Comparison of ENCODE assay signal across 14 mouse cellular contexts in genomic region chr9:118674277-118674676, GRCm38 (mm10).
DNase-seq lines count a peak whose midpoint lies in the region; ATAC-seq and TF ChIP-seq lines count a peak whose summit lies in the region.
"Had no signal": no experiment of that assay in that cellular context is flagged by ENCODE, and none has a peak within 500 bp of the region (broad histone marks: within the 10 kb centered on the region; RNA-seq: fewer than 3 reads in every experiment).

No protein-coding gene starts in this region.

- no peaks in the 10 kb centered on the region for H3K9me3 ChIP-seq in liver, postnatal 0 days (ENCODE audit: low read length)
- H3K9me3 ChIP-seq: forebrain, embryonic 10.5 days; hindbrain, embryonic 12.5 days; limb, embryonic 15.5 days had no signal

- no peaks in the 10 kb centered on the region for H3K36me3 ChIP-seq in liver, postnatal 0 days (replicated peaks; ENCODE audit: insufficient read depth, low read length)

- H3K27ac ChIP-seq in layer of hippocampus, adult 2 months: no peak overlapping the region
- 0 out of 2 replicates have a peak overlapping the region, but pooled peaks have one; percentile 34 for H3K27ac ChIP-seq in brown adipose tissue, adult 24 weeks (replicated peaks; ENCODE audit: low read depth, low read length)
- H3K27ac ChIP-seq in liver, postnatal 0 days (ENCODE audit: low read depth): peak overlapping the region; percentile 34
- H3K27ac ChIP-seq: forebrain, embryonic 10.5 days; hindbrain, embryonic 12.5 days; limb, embryonic 15.5 days had no signal

- no peaks in the 10 kb centered on the region for H3K4me1 ChIP-seq in brown adipose tissue, adult 24 weeks (ENCODE audit: control insufficient read depth, insufficient read depth, insufficient read length, low read length)
- H3K4me1 ChIP-seq in liver, postnatal 0 days (ENCODE audit: insufficient read depth): peaks cover 8% of the 10 kb centered on the region; the same call in 1 of the 2 replicates

- no peak overlapping the region for H3K9ac ChIP-seq in liver, postnatal 0 days (replicated peaks)
- H3K9ac ChIP-seq: hindbrain, embryonic 12.5 days; limb, embryonic 15.5 days had no signal

- peak; percentile 57 for ATAC-seq in liver, postnatal 0 days
- ATAC-seq in cerebellum, adult (ENCODE audit: insufficient number of reproducible peaks, low FRiP score, low TSS enrichment): no peak

- DNase-seq in layer of hippocampus, adult 9-11 months: peak; percentile 63
- no peak for DNase-seq in layer of hippocampus, adult 2 months (ENCODE audit: low spot score in 2 of 2)
- peak; percentile 30 for DNase-seq in heart, postnatal 25 days (ENCODE audit: low spot score)
- DNase-seq in liver, postnatal 0 days: peak; percentile 26
- no peak for DNase-seq in adrenal gland, postnatal 10 days
- DNase-seq in urinary bladder, postnatal 14 days (ENCODE audit: low spot score): no peak
- DNase-seq: adrenal gland, postnatal 14 days; retina, postnatal 1 day had no signal

- intact Hi-C loops in heart, postnatal 25 days (cut with DNase I): no loop called here

- no peak overlapping the region for H3K4me2 ChIP-seq in liver, postnatal 0 days (ENCODE audit: low read depth, low read length)
- H3K4me2 ChIP-seq: hindbrain, embryonic 12.5 days; limb, embryonic 15.5 days had no signal

- H3K27me3 ChIP-seq in liver, postnatal 0 days (ENCODE audit: insufficient read depth, low read length): no peaks in the 10 kb centered on the region
- H3K27me3 ChIP-seq: hindbrain, embryonic 12.5 days; limb, embryonic 15.5 days had no signal

- TF ChIP-seq CTCF in layer of hippocampus, adult 2 months (conservative IDR thresholded peaks at IDR 0.05): no peak
- TF ChIP-seq CTCF in liver, postnatal 0 days (IDR thresholded peaks at IDR 0.05; ENCODE audit: low read depth): no peak

- H3K4me3 ChIP-seq in layer of hippocampus, adult 2 months: no peak overlapping the region
- H3K4me3 ChIP-seq in brown adipose tissue, adult 24 weeks (ENCODE audit: insufficient read depth, low read depth, low read length): no peak overlapping the region
- H3K4me3 ChIP-seq in liver, postnatal 0 days (ENCODE audit: low read depth, low read length): no peak overlapping the region
- H3K4me3 ChIP-seq: forebrain, embryonic 10.5 days; hindbrain, embryonic 12.5 days; limb, embryonic 15.5 days; myocyte had no signal

- 29% methylated on average over 12 of the region's 12 CpGs for WGBS in liver, postnatal 0 days (ENCODE audit: insufficient replicate concordance)

- TF ChIP-seq EP300 in liver, postnatal 0 days (IDR thresholded peaks at IDR 0.05; ENCODE audit: low read depth): peak; percentile 33

Comparison
In these comparisons a context has a peak if more than half of its experiments do, and no peak if none do; other contexts are left out.
1. DNase-seq: peak in layer of hippocampus, adult 9-11 months (single experiment), heart, postnatal 25 days (single experiment) and liver, postnatal 0 days (single experiment); none in layer of hippocampus, adult 2 months (0 of 2), adrenal gland, postnatal 10 days (single experiment) and urinary bladder, postnatal 14 days (single experiment).